10 mouse cellular contexts compared by ENCODE assay signal in the genomic region with DNA sequence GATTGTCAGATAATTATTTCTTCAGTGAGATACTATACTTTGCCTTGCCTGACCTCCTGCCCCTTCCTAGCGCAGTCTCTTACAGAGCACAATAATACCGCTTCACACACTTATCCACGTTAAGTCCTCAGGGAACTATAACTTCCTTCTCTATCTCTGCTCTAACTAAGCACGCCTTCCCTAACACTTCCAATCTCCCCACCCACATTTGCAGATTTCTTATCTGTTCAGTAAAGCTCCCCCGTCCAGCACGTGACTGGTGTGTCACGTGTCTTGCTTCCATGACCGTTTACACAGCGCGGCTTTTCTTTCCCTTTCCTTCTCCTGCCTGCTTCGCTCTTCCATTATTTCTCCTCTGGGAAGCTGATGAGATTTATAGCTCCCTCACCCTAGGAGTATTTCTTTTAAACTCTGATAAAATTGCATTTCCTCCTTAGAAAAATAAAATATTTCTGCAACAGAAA. TPM values are rescaled to one million over a fixed set of nuclear protein-coding genes. Genes with fewer than 3 reads are reported as not detected.
A peak's percentile ranks its signal among the peaks of the same experiment; 100 is the strongest.
DNase-seq lines count a peak whose midpoint lies in the region; ATAC-seq and TF ChIP-seq lines count a peak whose summit lies in the region.
"Had no signal": no experiment of that assay in that cellular context is flagged by ENCODE, and none has a peak within 500 bp of the region (broad histone marks: within the 10 kb centered on the region; RNA-seq: fewer than 3 reads in every experiment).

No protein-coding gene starts in this region.

- no peak for TF ChIP-seq CTCF in C2C12 (IDR thresholded peaks at IDR 0.05; ENCODE audit: control insufficient read depth, insufficient read depth, insufficient read length)

- DNase-seq in gastrocnemius, adult 18-20 months (ENCODE audit: low spot score) = peak; percentile 5
- DNase-seq in gastrocnemius, postnatal 10 days = no peak
- DNase-seq in kidney, postnatal 25 days = peak; percentile 36 to 53
- DNase-seq in layer of hippocampus, postnatal 36 days = no peak
- no peak for DNase-seq in c-Kit-positive CD71-positive TER-119-positive erythroid progenitor cells, embryonic 14.5 days (ENCODE audit: low spot score)
- DNase-seq in lung, postnatal 14 days = no peak
- DNase-seq: cerebellum, adult 11-12 months had no signal

- ATAC-seq in granulocyte monocyte progenitor cell, adult 5-6 weeks (replicated peaks; ENCODE audit: poor library complexity, severe bottlenecking) = peak; percentile 25; the same call in 1 of the 2 replicates

- H3K27me3 ChIP-seq in C2C12 (ENCODE audit: control insufficient read depth, insufficient read depth, insufficient read length) = peaks cover 9% of the 10 kb centered on the region

- H3K4me3 ChIP-seq in C2C12 (ENCODE audit: insufficient read depth, poor library complexity, severe bottlenecking) = no peak overlapping the region
- H3K4me3 ChIP-seq: midbrain, embryonic 10.5 days had no signal

- H3K79me3 ChIP-seq in C2C12 (ENCODE audit: low read depth) = no peaks in the 10 kb centered on the region

- H3K79me2 ChIP-seq in C2C12 (ENCODE audit: control insufficient read depth, insufficient read depth) = no peaks in the 10 kb centered on the region

- H3ac ChIP-seq in C2C12 (ENCODE audit: control insufficient read depth, insufficient read length, low read depth) = no peak overlapping the region

- no peaks in the 10 kb centered on the region for H3K36me3 ChIP-seq in C2C12 (ENCODE audit: control insufficient read depth, insufficient read depth)
- H3K36me3 ChIP-seq: midbrain, embryonic 10.5 days had no signal

TF ChIP-seq in C2C12, 6 proteins besides CTCF, POLR2A, EP300 and RAD21:
- no peak for TF ChIP-seq CEBPB (IDR thresholded peaks at IDR 0.05; ENCODE audit: low read depth)
- peak; percentile 94 for TF ChIP-seq USF1 (IDR thresholded peaks at IDR 0.05; ENCODE audit: low read depth)

RNA-seq across cellular contexts. Expression of a gene that starts 53.9 kb away (rescaled TPM):
- total RNA-seq in gastrocnemius, adult 18-20 months (2021) = 1 to 10 TPM; 1.7 to 5.1 TPM
- under 1 TPM in 1 of 2 experiments, not detected in 1; 0.09 TPM for total RNA-seq in gastrocnemius, postnatal 10 days (2021)
- polyA plus RNA-seq in C2C12 (2012; fragmentation: generic; extraction: Trizol) = not detected
- not detected in 2 replicates for total RNA-seq in granulocyte monocyte progenitor cell, adult 5-6 weeks (2014; fragmentation: Nextera tagmentation)
- total RNA-seq in granulocyte monocyte progenitor cell, adult 5-6 weeks (2017) = not detected in 2 replicates
- total RNA-seq in layer of hippocampus, postnatal 36 days (2021) = under 1 TPM in 1 of 2 experiments, not detected in 1; 0.17 TPM
- polyA plus RNA-seq: midbrain, embryonic 10.5 days had no signal

Comparison
In these comparisons a context has a peak if more than half of its experiments do, and no peak if none do; other contexts are left out.
1. DNase-seq: peak in gastrocnemius, adult 18-20 months (single experiment) and kidney, postnatal 25 days (2 of 2); none in gastrocnemius, postnatal 10 days (single experiment), layer of hippocampus, postnatal 36 days (0 of 2), c-Kit-positive CD71-positive TER-119-positive erythroid progenitor cells, embryonic 14.5 days (single experiment) and lung, postnatal 14 days (single experiment).